Mouse (Mus musculus) CD4-positive, CD25-positive, alpha-beta regulatory T cell, adult 2 months (primary cell): ENCODE results near the gene Cbx4.
"Not testable (repeated sequence)": the region's sequence is repeated elsewhere in the genome, so short reads cannot be mapped to it uniquely, and the experiment has no call there.

Source experiments
- DNase-seq: peaks from one replicate; pipeline ENCODE4 v3.0.0-alpha.2; 2012; ENCODE audit warnings: low read depth, low spot score

Gene Cbx4

GRCm38 (mm10) chr11:119109415-119110071 is 23.5 kb upstream of the Cbx4 start:
- peak; percentile 53 for DNase-seq

GRCm38 (mm10) chr11:119108573-119109263 is 22.7 kb upstream of the Cbx4 start:
- peak; percentile 46 for DNase-seq

DNA sequence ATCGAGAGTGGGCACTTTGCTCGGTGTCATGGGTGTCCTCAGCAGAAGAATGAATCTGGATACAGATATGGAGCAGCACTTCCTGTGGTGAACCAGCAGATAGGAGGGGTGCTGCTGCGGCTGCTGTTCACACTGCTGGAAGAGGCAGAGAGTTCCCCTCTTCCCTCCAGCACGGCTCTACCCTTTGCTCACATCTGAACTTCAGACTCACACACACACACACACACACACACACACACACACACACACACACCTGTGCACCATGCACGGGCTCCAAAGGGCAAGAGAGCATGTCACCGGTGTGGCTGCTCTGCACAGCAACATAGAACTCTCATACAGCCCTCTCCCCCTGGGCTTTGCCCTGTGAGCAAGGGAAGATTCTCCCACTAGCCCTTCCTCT is 20.3 kb upstream of the Cbx4 start:
- DNase-seq: peak; percentile 47

- peak; percentile 14 for DNase-seq
Measured at GRCm38 (mm10) chr11:119105748-119106147, 19.7 kb upstream of the Cbx4 start.

DNA sequence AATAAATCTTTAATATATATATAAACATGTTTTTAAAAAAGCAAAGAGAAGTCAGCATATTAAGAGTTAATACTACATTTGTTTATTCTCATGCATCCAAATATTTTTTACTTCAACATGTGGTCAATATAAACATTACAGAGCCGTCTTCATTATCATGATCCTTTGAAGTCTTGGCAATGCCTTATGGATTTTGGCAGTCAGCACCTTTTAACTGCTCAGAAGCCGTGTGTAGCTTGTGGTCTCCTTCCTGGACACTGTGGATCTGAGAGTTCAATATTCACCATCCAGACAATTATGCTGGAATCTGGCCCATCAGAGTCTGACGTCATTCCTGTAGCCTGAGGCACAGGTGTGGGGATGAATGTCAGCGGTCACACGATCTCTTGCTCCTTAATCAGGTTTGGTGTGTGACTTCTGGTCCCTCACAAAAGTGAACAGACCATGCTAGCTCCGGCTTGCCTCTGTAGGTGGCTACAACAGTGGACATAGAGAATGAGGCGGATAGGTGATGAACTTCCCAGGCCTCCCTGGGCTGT is 19.1 kb upstream of the Cbx4 start:
- no peak for DNase-seq

DNA sequence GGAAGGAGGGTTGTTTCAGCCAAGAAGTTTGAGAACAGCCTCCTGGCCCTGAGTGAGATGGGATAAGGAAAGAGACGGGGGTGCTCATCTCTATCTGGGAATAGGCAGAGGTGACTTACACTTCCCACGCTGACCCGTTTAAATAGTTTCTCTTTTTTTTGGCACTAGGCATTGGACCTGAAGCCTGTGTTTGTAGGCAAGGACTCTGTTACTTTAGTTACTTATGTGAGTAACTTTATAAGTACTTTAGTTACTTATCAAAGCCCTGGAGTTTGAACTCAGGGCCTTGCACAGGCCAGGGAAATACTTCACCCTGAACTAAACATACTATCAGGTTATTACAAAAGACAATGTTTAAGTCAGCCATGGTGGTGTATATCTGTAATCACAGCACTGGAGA is 18.0 kb upstream of the Cbx4 start:
- DNase-seq: no peak

DNA sequence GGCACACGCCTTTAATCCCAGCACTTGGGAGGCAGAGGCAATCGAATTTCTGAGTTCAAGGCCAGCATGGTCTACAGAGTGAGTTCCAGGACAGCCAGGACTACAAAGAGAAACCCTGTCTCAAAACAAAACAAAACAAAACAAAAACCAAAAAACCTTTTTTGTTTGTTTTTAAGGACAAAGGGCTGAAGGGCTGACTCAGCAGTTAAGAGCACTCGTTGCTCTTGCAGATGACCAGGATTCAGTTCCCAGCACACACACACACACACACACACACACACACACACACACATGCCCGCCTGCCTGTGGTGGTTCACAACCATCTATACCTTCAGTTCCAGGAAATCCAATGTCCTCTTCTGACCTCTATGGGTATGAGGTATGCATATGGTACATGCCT is 14.3 kb upstream of the Cbx4 start:
- DNase-seq: not testable (repeated sequence)

DNA sequence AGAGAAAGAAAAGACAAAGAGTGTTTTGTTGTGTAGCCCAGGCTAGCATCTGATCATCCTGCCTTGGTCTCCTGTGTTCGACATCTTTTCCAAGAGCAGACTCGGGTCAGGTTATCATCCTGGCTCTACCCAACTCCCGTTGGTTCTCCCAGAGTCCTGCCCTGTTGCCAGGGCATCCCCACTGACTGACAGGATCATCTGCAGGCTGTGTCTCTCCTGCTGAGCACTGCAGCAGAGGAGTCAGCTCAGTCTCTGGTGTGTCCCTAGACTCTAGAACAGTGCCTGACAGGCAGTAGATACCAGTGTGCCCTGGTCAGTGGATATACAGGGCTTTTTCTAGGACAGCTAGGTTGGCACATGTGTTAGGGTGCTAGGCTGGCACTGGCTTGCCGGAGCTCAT is 12.2 kb upstream of the Cbx4 start:
- DNase-seq: no peak

DNA sequence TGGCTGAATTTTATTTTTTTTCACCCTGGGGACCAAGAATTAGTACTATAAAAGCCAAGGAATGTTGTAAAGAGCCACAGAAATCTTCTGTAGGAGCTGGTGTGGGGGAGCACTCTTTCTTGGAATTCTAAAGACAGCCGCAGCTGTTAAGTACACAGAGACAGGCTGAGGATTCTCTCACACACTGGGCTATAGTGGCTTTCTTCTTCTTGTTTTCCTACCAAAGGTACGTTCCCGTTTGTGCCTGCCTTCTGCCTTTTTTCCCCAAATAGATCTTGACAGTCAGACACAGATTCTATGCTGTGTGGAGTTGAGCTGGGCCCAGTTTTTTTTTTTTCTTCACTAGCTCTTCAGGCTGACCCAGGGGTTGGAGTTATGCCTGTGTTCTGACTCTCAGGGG is 9.4 kb upstream of the Cbx4 start:
- no peak for DNase-seq

DNA sequence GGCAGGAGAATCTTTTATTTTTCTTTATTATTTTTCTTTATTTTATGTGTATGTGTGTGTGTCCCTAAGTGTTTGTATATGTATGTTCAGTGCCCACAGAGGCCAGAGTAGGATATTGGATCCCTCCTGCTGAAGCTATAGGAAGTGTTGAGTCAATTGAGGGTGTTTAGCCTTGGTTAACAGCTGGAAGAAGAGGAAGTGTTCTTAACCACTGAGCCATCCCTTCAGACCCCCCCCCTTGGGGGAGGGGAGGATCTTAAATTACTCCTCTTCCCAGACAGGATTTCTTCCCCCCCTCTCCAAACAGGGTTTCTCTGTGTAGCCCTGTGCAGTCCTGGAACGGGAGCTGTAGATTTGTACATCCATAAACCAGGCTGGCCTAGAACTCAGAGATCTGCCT is 7.3 kb upstream of the Cbx4 start:
- no peak for DNase-seq

GRCm38 (mm10) chr11:119092286-119092685 is 6.3 kb upstream of the Cbx4 start:
- no peak for DNase-seq

GRCm38 (mm10) chr11:119091598-119091991 is 5.6 kb upstream of the Cbx4 start:
- DNase-seq: peak; percentile 84

- peak; percentile 65 for DNase-seq
Measured at GRCm38 (mm10) chr11:119090961-119091597, 5.1 kb upstream of the Cbx4 start.

DNA sequence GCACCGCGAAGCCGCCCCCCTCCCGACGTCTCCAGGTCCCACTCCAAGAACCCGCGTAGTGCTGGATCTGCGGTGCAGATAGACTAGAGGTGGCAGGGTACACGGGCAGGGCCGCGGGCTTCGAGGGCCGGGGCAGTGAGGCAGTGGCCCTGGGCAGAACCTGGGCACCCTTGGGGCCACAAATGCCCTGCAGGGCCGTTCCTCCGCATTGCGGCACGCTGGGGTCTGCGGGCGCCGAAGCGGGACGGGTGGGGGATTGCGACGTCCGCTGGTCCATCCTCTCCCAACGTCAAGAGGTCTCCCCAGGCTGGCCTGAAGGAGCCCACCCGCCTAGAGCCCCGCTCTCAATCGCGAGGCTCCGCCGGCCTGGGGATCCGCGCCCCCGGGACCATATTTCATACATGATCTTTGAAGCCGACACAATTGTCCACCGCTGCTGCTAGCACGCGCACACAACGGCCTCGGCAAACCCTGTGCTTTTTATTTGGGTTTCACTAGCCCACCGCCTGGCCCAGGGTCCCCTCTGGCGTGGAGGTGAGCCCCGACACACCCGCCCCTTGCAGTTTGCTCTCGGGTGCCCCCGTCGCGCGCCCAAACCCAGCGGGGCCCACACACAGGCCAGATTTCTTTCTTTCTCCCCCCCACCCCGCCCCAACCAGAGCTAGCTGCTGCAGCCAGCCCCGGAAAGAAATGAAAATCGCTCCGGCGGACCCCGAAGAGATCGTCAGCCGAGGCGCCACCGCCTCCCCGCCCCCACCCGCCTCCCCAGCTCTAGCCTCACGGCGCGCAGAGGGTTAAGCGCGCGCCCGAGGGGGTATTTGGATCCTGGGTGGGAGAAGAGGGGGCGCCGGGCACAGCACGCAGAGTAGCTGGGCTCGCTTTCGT is 4.3 kb upstream of the Cbx4 start:
- DNase-seq: peak; percentile 35

- peak; percentile 71 for DNase-seq
Measured at GRCm38 (mm10) chr11:119089235-119090075, 3.4 kb upstream of the Cbx4 start.

DNA sequence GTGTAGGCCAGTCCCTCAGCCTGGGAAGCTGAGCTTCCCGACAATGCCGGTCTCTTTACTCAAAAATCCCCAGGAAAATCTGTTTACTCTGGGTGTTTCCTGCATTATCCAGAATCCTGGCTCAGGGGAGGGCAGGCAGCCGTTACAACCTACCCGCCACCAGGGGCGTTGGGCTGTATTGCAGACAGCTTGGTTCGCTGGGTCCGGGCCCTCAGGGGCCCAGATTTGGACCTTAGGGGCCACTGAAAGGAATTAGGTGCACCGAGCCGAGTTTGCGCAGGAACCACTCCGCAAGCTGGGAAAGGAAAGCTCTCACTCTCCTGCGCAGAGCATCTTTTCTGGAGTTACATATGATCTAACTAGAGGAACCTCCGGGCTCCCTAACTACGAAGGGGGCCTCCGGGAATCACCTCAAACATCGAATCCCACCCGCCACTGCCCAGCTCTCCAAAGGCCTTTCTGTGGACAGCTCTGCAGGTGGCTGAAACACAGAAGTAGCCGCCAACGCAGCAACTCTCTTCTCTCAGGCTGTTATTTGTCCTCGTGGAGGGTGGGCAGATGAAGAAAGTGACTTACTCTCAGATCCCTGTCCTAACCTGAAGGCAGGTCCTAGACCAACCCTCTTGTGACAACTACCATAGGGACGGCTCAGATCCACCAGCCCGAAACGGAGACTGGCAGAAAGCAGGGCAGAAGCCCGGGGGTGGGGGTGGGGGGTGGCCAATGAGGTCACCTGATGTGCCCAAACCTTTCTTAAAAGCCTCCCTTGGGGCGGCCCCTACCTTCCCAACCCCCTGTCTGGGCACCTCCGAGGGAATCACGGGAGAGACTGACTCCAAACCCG is 2.6 kb upstream of the Cbx4 start:
- peak; percentile 64 for DNase-seq

DNA sequence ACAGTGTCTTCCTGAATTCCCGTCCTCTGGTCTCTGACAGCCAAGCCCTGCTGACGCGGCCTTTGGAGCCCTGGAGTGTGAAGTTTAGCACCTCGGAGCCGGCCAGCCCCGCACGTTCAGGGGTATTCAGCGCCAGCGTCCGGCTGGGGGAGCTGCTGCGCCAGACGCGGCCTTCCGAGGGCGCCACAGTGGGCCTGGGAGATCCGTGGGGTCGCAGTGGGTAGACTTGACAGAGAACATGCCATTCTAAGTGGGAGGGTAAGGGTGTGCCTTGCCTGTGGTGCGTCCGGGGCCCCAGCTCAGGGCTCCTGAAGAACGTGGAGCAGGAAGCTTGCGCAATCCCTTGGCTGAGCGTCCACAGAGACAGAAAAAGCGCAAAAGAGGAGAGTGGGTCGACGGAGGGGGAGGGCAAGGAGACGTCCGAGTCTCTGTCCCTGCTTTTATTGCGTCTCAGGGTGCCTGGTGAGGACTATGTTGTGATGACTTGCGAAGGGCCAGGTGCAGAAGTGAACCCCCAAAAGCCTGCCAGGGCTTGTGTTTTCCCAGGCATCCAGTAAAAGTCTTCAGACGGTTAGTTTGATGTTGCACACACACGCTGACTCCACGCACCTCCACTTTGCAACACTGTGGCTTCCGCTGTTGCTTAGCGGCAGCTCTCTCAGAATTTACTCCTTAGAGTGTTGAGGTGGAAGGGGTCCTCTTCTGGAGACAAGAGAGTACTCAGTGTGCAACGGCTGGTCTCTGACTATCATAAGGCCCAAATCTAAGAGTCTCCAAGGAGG is 1.5 kb upstream of the Cbx4 start:
- peak; percentile 54 for DNase-seq

- DNase-seq: peak; percentile 80
Measured at GRCm38 (mm10) chr11:119085279-119086062, 550 bp downstream of the Cbx4 start.
